Mouse (Mus musculus): ENCODE measurements around the gene Galr2.

Gene Galr2

DNA sequence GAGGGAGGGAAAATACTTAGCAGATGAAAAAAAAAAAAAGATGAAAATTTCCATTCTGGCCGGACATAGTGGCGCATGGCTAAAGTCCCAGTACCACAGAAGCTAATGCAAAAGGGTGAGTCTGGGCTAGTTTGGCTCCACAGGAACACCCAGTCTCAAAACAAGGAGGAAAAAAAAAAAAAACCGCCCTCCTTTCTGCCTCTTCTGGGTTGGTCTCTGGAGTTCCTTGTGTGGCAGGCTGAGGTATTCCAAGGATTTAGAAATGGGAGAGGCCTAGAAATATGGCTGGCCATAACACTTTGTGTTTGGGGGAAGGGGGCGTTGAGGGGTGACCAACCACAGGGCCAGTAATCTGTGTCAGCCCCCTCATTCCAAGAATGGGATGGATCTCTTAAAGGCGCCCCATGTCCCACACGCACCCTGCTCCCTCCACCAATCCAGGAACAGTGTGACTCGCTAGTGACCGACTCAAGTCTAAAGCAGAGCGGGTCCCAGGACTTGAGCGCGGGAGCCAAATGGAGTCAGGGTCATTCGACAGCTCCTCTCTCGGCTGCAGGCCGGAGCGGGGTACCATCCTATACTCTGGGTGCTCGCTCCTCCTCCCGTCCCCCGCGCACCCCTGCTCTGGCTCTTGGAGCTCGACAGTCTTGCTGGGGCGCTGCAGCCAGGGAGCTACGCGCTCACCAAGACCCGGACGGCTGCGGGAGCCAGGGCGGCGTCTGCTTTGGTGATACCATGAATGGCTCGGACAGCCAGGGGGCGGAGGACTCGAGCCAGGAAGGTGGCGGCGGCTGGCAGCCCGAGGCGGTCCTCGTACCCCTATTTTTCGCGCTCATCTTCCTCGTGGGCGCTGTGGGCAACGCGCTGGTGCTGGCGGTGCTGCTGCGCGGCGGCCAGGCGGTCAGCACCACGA is at the start of gene Galr2:
Galr2 (plus strand) TSS at position 189 of the 913 bp plus-strand sequence.
- no peak for DNase-seq

- no peak for DNase-seq
Measured at GRCm38 (mm10) chr11:116232427-116232826, 48.3 kb upstream of the Galr2 start.

- DNase-seq, result no peak
Measured at GRCm38 (mm10) chr11:116234901-116235300, 45.8 kb upstream of the Galr2 start.

- DNase-seq, result peak; percentile 78
Measured at GRCm38 (mm10) chr11:116237742-116238395, 42.9 kb upstream of the Galr2 start, which contains the start of gene Evpl. TSS of gene Evpl (minus strand) at chr11:116238077.

- no peak for DNase-seq
Measured at GRCm38 (mm10) chr11:116239797-116240196, 40.9 kb upstream of the Galr2 start.

GRCm38 (mm10) chr11:116241744-116242235 is 38.9 kb upstream of the Galr2 start:
- DNase-seq, result no peak

- no peak for DNase-seq
Measured at GRCm38 (mm10) chr11:116244580-116244979, 36.2 kb upstream of the Galr2 start.

DNA sequence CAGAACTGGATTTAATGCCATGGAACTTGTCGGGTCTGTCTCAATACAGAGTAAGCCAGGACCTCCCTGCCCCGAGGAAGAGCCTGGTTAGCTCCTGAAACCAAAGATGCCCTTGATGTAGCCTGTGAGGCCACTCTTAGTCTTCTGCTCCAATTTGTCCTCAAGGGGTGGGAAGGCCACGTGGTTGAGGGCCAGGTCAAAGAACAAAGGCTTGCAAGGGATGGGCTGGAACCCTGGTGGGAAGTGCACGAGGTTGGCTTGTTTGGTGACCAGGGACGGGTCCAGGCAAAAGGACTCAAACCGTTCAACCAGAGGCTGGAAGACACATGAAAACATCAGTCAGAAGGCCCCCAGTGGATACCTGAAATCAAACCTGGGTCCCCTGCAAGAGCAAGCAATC is 35.1 kb upstream of the Galr2 start:
- DNase-seq, result no peak

GRCm38 (mm10) chr11:116247502-116248222 is 33.1 kb upstream of the Galr2 start:
- DNase-seq, result no peak

DNA sequence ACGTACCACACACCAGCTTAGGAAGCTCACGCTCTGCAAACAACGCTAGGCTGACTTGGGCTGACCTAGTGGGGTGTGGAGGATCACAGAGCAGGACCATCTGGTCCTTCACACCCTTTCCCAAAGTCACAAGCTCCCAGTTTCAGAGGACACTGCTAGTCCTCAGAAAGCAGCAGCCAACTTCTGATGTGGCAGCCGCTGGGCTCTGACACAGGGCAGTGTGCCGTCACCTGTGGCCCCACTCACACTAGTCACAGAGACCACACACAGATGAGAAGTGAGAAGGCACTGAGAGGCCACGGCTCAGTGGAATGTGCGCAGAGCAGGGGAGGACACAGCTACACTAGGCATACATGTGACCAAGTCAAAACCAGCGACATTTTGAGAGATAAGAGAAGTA is 29.8 kb upstream of the Galr2 start:
- no peak for DNase-seq

GRCm38 (mm10) chr11:116253076-116253600 is 27.6 kb upstream of the Galr2 start:
- no peak for DNase-seq

GRCm38 (mm10) chr11:116254627-116255026 is 26.1 kb upstream of the Galr2 start:
- DNase-seq, result peak; percentile 55

GRCm38 (mm10) chr11:116255090-116255981 is 25.4 kb upstream of the Galr2 start:
- DNase-seq, result no peak

DNA sequence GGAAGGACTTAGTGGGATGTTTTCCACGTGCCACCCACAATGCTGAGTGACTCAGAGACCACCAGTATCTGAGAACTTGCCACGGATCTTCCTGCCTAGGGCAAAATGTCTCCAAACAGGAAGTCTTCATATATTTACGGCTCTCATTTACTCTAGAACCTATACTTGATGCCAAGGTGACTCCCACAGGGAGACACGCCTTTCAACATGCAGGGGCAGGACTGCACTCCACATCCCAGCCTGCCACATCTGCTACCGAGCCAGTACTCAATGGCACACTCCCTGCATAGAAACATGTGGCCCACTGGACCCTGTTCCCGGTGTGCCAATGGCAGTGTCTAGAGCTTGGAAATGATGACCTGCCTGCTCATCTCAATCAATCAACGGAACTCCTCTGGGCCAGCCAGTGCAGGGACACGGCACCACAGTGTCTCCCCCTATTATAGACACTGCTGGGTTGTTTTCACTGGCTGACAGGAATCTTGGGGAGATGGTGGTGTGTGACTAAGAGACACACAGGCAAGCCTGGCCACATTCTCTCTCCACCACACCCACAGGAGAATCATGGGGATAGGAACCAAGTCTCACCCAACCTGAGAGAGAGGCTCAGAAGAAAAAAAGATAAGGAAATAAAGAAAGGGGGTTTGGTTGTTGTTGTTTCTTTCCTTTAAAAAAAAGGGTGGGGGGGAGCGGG is 24.6 kb upstream of the Galr2 start:
- DNase-seq, result no peak

DNA sequence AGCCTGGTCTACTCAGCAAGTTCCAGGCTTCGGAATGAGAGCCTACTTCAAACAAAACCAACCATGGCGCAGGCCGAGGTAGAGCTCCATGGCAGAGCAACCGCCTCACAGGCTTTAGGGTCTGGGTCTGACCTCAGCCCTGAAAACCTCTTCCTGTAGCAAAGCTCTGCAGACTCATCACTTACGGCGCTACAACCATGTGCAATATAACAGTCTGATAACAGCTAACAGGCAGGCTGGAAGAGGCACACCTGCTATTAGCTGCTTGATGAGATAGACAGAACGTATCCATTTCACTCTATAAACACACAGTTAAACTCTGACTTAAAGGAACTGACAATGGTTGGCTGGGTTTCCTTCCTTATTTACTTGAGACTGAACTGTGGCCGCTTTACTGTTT is 21.3 kb upstream of the Galr2 start:
- DNase-seq, result no peak

GRCm38 (mm10) chr11:116260259-116260658 is 20.5 kb upstream of the Galr2 start:
- peak; percentile 62 for DNase-seq

GRCm38 (mm10) chr11:116265352-116265751 is 15.4 kb upstream of the Galr2 start:
- DNase-seq, result no peak

- no peak for DNase-seq
Measured at GRCm38 (mm10) chr11:116265850-116266249, 14.9 kb upstream of the Galr2 start.

- no peak for DNase-seq
Measured at GRCm38 (mm10) chr11:116267637-116268036, 13.1 kb upstream of the Galr2 start.

DNA sequence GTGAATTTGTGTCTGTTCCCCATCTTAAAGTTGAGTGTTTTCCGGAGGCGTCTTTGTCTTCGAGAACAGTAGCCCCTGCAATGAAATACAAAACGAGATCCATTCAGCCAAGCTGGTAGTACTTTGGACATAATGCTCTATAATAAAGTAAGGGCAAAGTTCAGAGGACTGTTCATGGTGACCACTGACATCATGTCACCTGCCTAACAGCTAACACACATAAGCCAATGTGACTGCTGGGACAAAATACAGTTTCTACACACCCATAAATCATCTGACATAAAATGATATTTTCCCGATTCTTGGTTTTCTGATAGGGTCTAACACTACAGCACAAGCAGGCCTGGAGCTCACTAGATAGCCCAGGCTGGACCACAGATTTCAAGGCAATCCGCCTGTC is 12.4 kb upstream of the Galr2 start:
- no peak for DNase-seq

- DNase-seq, result no peak
Measured at GRCm38 (mm10) chr11:116269560-116269959, 11.2 kb upstream of the Galr2 start.

Data from lung, postnatal 14 days (tissue).